Mouse (Mus musculus) neural tube, embryonic 14.5 days (tissue): Measurements from ENCODE around the gene Cst11. TPM values are rescaled to one million over a fixed set of nuclear protein-coding genes. Genes with fewer than 3 reads are reported as not detected.

Source experiments
- ATAC-seq: fragments of 200-750 bp; cut with Nextera tagmentation; 2 replicates; pipeline ENCODE4 v1.8.0; 2017; ENCODE audit warnings: low read depth, mild to moderate bottlenecking, moderate TSS enrichment, moderate library complexity
- H3K27ac ChIP-seq: fragments of 300-500 bp; sonication (generic); 2 replicates; pipeline ENCODE4 v1.5.1; 2014; ENCODE audit warnings: low read depth, mild to moderate bottlenecking, control low read depth, low read length, moderate library complexity, mixed read lengths
- H3K27me3 ChIP-seq: fragments of 300-500 bp; sonication (generic); 2 replicates; pipeline ENCODE4 v1.6.1; 2014; ENCODE audit warnings: low read length; ENCODE audit not compliant: control insufficient read depth, insufficient read depth
- H3K36me3 ChIP-seq: fragments of 300-500 bp; sonication (generic); 2 replicates; pipeline ENCODE4 v1.6.1; 2014; ENCODE audit warnings: low read length, mixed read lengths; ENCODE audit not compliant: control insufficient read depth, insufficient read depth
- H3K4me1 ChIP-seq: fragments of 300-500 bp; sonication (generic); 2 replicates; pipeline ENCODE4 v1.6.1; 2014; ENCODE audit warnings: low read length; ENCODE audit not compliant: control insufficient read depth, insufficient read depth
- H3K4me2 ChIP-seq: fragments of 300-500 bp; sonication (generic); 2 replicates; pipeline ENCODE4 v1.6.1; 2014; ENCODE audit warnings: mild to moderate bottlenecking, low read depth, low read length, control low read depth
- H3K4me3 ChIP-seq: fragments of 300-500 bp; sonication (generic); 2 replicates; pipeline ENCODE4 v1.5.1; 2014; ENCODE audit warnings: low read depth, low read length, control low read depth, mixed read lengths
- H3K9ac ChIP-seq: fragments of 300-500 bp; sonication (generic); replicated peaks from 2 replicates; pipeline ENCODE4 v1.6.1; 2014; ENCODE audit warnings: low read depth, mild to moderate bottlenecking, control low read depth, low read length, mixed read lengths
- H3K9me3 ChIP-seq: fragments of 300-500 bp; sonication (generic); 2 replicates; pipeline ENCODE4 v1.6.1; 2016; ENCODE audit warnings: low read length; ENCODE audit not compliant: control insufficient read depth
- WGBS: fragments of 180-500 bp; shearing (Covaris S2); extraction: QIAGEN DNeasy Blood & Tissue Kit; methylation state at CpG from one replicate; pipeline ENCODE4 v1.1.7; 2014; 5-methylcytosine and 5-hydroxymethylcytosine counted together
- polyA plus RNA-seq: library from polyadenylated mRNA; unstranded; fragments of >200 nt; fragmentation: Nextera tagmentation; extraction: Ambion mirVana; gene quantifications from 2 replicates; pipeline ENCODE4 v1.2.1, GENCODE M21; 2014

Cst11 gene
- polyA plus RNA-seq, 1 experiment from 2014 or later, result not detected

DNA sequence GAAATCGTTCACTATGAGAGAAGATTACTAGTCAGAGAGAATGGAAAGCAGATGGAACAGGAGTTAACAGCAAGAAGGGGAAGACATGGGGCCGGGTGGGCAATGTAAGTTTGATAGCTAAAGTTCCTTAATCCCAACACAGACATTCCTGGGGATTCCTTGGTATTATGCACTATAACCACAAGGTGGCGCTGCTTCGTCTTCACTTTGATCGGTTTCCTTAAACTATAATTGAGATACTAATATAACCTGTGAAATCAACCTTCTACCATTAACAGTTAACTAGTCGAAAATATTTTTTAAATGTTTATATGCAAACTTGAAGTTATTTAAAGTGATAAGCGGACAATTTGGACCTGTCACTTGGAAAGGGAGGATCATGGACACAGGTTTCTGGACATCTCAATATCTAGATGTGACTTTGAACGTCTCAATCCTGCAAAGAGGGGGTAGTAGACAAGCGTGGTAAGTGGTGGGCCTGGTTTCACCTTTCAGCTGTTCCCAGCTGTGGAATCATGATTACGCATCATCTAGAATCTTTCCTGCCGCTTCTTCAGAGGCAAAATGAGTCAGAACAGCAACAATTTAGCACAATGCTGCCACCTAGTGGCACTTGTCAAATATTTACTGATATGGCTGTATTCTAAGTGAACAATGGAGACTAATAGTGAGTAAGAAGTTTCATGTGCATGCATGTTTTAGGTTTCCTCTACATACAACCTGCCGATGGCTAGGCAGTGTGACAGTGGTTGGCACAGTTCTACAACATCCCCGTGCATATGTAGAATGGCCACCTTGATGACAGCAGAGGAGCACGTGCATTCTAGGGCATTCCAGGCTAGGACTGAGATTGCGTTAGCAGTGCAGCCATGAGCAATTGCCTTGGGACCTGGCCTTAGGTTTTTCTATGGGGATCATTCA is 19.1 kb downstream of the Cst11 start:
- H3K9ac ChIP-seq, result 0 out of 2 replicates have a peak overlapping the region, but pooled peaks have one; percentile 29
- no peaks in the 10 kb centered on the region for H3K4me1 ChIP-seq
- no peaks in the 10 kb centered on the region for H3K27me3 ChIP-seq
- H3K27ac ChIP-seq, result no peak overlapping the region
- WGBS, result 19% methylated on average over 15 of the region's 15 CpGs
- peak overlapping the region; percentile 56 for H3K4me2 ChIP-seq
- no peaks in the 10 kb centered on the region for H3K36me3 ChIP-seq
- H3K4me3 ChIP-seq, result peak overlapping the region; percentile 31
- no peaks in the 10 kb centered on the region for H3K9me3 ChIP-seq
- ATAC-seq, result peak; percentile 94

- Histone ChIP-seq H3K4me3 (no peak within 1 kb of the TSS), H3K27me3 (no peaks in the 10 kb centered on the region), H3K4me2 (no peak within 1 kb of the TSS), H3K36me3 (no peaks in the 10 kb centered on the region), H3K9me3 (no peaks in the 10 kb centered on the region), H3K4me1 (no peaks in the 10 kb centered on the region), H3K9ac (no peak within 1 kb of the TSS), H3K27ac (no peak within 1 kb of the TSS)
- 77% methylated on average over 1 of the region's 1 CpGs for WGBS
- no peak for ATAC-seq
These were observed 21.2 kb downstream of the Cst11 start, which contains the start of gene Cstl1 for GRCm38 (mm10) chr2:148750058-148750457. TSS of gene Cstl1 (plus strand) at chr2:148750358.

- Histone ChIP-seq H3K4me3 (no peak overlapping the region), H3K9me3 (no peaks in the 10 kb centered on the region), H3K9ac (no peak overlapping the region), H3K4me2 (no peak overlapping the region), H3K27ac (no peak overlapping the region), H3K36me3 (no peaks in the 10 kb centered on the region), H3K27me3 (no peaks in the 10 kb centered on the region), H3K4me1 (no peaks in the 10 kb centered on the region)
- ATAC-seq, result no peak
- 85% methylated on average over 3 of the region's 3 CpGs for WGBS
These were observed 27.4 kb downstream of the Cst11 start for GRCm38 (mm10) chr2:148743846-148744407.

- H3K9ac ChIP-seq, result no peak overlapping the region
- WGBS, result 81% methylated on average over 3 of the region's 3 CpGs
These were observed 28.3 kb downstream of the Cst11 start for GRCm38 (mm10) chr2:148743001-148743400.

DNA sequence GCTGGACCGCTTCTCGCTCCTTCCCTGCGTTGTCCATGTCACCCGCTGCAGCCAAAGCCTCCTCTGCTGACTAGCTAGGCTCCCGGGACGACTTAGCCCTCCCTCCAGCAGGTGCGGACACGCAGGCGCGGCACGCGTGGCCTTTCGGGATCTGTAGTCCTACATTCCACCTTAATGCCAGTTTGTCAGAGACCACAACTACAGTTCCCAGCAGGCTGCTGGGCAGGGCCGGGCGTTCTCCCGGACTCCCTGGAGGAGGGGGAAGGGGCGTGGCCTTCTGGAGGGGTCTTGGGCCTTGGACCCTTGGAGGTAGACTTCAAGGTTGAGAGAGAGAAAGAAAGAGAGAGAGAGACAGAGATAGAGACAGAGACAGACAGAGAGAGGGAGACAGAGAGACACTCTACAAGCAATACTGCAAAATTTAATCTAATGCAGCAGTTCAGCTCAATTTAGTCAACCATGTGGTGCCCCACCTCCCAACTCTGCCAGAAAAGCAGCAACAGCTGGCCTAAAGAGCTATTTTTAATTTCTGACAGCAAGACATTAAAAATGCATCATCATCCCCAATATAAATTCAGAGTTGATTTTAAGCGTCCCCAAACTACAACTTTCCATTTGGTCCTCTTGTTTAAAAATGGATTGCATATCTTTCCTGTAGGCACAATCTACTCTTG is 38.8 kb downstream of the Cst11 start, which contains the start of gene Napb:
Gene Napb (minus strand): TSS at position 141 of the 674 bp plus-strand sequence.
- WGBS, result 4% methylated on average over 17 of the region's 18 CpGs
- H3K4me2 ChIP-seq, result peak within 1 kb of the TSS; percentile 92
- peak; percentile 100 for ATAC-seq
- H3K4me3 ChIP-seq, result peak within 1 kb of the TSS; percentile 73
- no peaks in the 10 kb centered on the region for H3K9me3 ChIP-seq
- H3K4me1 ChIP-seq, result 0 out of 2 replicates have a peak, but pooled peaks cover 3% of the 10 kb centered on the region
- H3K27ac ChIP-seq, result no peak within 1 kb of the TSS
- peak within 1 kb of the TSS; percentile 87 for H3K9ac ChIP-seq
- H3K36me3 ChIP-seq, result no peaks in the 10 kb centered on the region
- H3K27me3 ChIP-seq, result no peaks in the 10 kb centered on the region

More at GRCm38 (mm10) chr2:148743001-148743400, 28.3 kb downstream of the Cst11 start:
- no peak for ATAC-seq
- Histone ChIP-seq H3K4me3 (no peak overlapping the region), H3K27ac (no peak overlapping the region), H3K4me2 (no peak overlapping the region), H3K36me3 (no peaks in the 10 kb centered on the region), H3K9me3 (no peaks in the 10 kb centered on the region), H3K27me3 (no peaks in the 10 kb centered on the region), H3K4me1 (no peaks in the 10 kb centered on the region)

GRCm38 (mm10) chr2:148731614-148732326 is 39.5 kb downstream of the Cst11 start:
- H3K9me3 ChIP-seq, result no peaks in the 10 kb centered on the region
- peak overlapping the region; percentile 87 for H3K9ac ChIP-seq
- no peaks in the 10 kb centered on the region for H3K27me3 ChIP-seq
- H3K4me2 ChIP-seq, result peak overlapping the region; percentile 92
- H3K36me3 ChIP-seq, result no peaks in the 10 kb centered on the region
- WGBS, result 1% methylated on average over 30 of the region's 35 CpGs
- H3K4me3 ChIP-seq, result peak overlapping the region; percentile 73
- peak; percentile 79 for ATAC-seq
- H3K27ac ChIP-seq, result no peak overlapping the region
- H3K4me1 ChIP-seq, result 0 out of 2 replicates have a peak, but pooled peaks cover 3% of the 10 kb centered on the region

DNA sequence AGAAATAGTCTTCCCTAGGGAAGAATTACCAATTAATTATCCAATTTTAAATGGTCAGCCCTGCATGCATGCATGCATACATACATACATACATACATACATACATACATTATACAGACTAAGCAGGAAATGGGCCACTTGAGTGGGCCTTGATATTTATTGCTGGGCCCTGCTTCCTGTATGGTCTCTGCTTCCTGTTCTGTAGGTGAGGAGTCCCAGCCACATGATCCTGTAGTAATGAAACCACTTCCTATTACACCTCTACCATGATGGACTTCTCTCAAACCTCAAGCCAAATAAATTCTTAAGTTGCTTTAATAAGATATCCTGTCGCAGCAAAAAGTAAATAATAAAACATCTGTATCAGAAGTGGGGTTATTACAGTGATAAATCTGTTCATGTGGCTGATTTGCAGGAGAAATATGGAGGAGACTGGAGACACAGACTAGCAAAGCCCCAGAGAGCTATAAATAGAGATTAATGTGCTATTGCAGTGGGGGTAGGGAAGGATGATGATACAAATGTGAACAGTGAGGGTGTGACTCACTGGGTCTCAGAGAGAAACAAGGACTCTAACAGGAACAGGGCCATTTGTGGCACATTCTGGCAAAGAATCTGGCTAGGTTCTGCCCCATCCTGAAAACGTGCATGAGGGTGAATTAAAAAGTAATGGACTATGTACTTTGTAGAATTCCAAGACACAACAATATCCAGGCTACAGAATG is 51.9 kb downstream of the Cst11 start:
- Histone ChIP-seq H3K9ac (no peak overlapping the region), H3K4me2 (no peak overlapping the region), H3K36me3 (no peaks in the 10 kb centered on the region), H3K27me3 (no peaks in the 10 kb centered on the region), H3K27ac (no peak overlapping the region), H3K4me3 (no peak overlapping the region), H3K9me3 (no peaks in the 10 kb centered on the region), H3K4me1 (no peaks in the 10 kb centered on the region)
- peak; percentile 79; the same call in 1 of the 2 replicates for ATAC-seq
- 59% methylated on average over 2 of the region's 2 CpGs for WGBS
